Mouse (Mus musculus): Measurements from ENCODE around the gene Zc3h12d. TPM values are rescaled to one million over a fixed set of nuclear protein-coding genes. Genes with fewer than 3 reads are reported as not detected.

Zc3h12d gene
- polyA plus RNA-seq, 1 experiment, result not detected

- Histone ChIP-seq H3K27me3 (ENCODE audit: control insufficient read depth, insufficient read depth, insufficient read length) (peaks cover 3% of the 10 kb centered on the region), H3K79me3 (ENCODE audit: low read depth) (no peaks in the 10 kb centered on the region), H3K36me3 (ENCODE audit: control insufficient read depth, insufficient read depth) (no peaks in the 10 kb centered on the region), H3ac (ENCODE audit: control insufficient read depth, insufficient read length, low read depth) (no peak overlapping the region), H3K79me2 (ENCODE audit: control insufficient read depth, insufficient read depth) (no peaks in the 10 kb centered on the region), H3K4me3 (ENCODE audit: insufficient read depth, poor library complexity, severe bottlenecking) (no peak overlapping the region)
- TF ChIP-seq FOSL1 (IDR thresholded peaks at IDR 0.05; ENCODE audit: insufficient read depth, low read length, poor library complexity, severe bottlenecking) (no peak), MYOG (IDR thresholded peaks at IDR 0.05; ENCODE audit: control insufficient read depth, extremely low read depth, insufficient read length) (no peak), USF1 (IDR thresholded peaks at IDR 0.05; ENCODE audit: low read depth) (no peak), CEBPB (IDR thresholded peaks at IDR 0.05; ENCODE audit: low read depth) (no peak), MAX (IDR thresholded peaks at IDR 0.05) (no peak), CTCF (IDR thresholded peaks at IDR 0.05; ENCODE audit: control insufficient read depth, insufficient read depth, insufficient read length) (no peak), MYOD1 (IDR thresholded peaks at IDR 0.05; ENCODE audit: control insufficient read depth, insufficient read length, low read depth) (no peak)
Measured at GRCm38 (mm10) chr10:7845136-7845535, 12.9 kb downstream of the Zc3h12d start.

GRCm38 (mm10) chr10:7845991-7846390, 13.7 kb downstream of the Zc3h12d start:
- H3K79me2 ChIP-seq (ENCODE audit: control insufficient read depth, insufficient read depth), result no peaks in the 10 kb centered on the region
- TF ChIP-seq USF1 (IDR thresholded peaks at IDR 0.05; ENCODE audit: low read depth), result no peak
- TF ChIP-seq CEBPB (IDR thresholded peaks at IDR 0.05; ENCODE audit: low read depth), result no peak
- TF ChIP-seq MAX (IDR thresholded peaks at IDR 0.05), result no peak
- TF ChIP-seq MYOG (IDR thresholded peaks at IDR 0.05; ENCODE audit: control insufficient read depth, extremely low read depth, insufficient read length), result no peak
- no peak for TF ChIP-seq FOSL1 (IDR thresholded peaks at IDR 0.05; ENCODE audit: insufficient read depth, low read length, poor library complexity, severe bottlenecking)
- TF ChIP-seq CTCF (IDR thresholded peaks at IDR 0.05; ENCODE audit: control insufficient read depth, insufficient read depth, insufficient read length), result no peak
- TF ChIP-seq MYOD1 (IDR thresholded peaks at IDR 0.05; ENCODE audit: control insufficient read depth, insufficient read length, low read depth), result no peak
- H3ac ChIP-seq (ENCODE audit: control insufficient read depth, insufficient read length, low read depth), result no peak overlapping the region
- H3K79me3 ChIP-seq (ENCODE audit: low read depth), result no peaks in the 10 kb centered on the region
- peaks cover 3% of the 10 kb centered on the region for H3K27me3 ChIP-seq (ENCODE audit: control insufficient read depth, insufficient read depth, insufficient read length)
- no peaks in the 10 kb centered on the region for H3K36me3 ChIP-seq (ENCODE audit: control insufficient read depth, insufficient read depth)
- H3K4me3 ChIP-seq (ENCODE audit: insufficient read depth, poor library complexity, severe bottlenecking), result no peak overlapping the region

- no peak for TF ChIP-seq MYOD1 (IDR thresholded peaks at IDR 0.05; ENCODE audit: control insufficient read depth, insufficient read length, low read depth)
- TF ChIP-seq CEBPB (IDR thresholded peaks at IDR 0.05; ENCODE audit: low read depth), result no peak
- no peak for TF ChIP-seq MYOG (IDR thresholded peaks at IDR 0.05; ENCODE audit: control insufficient read depth, extremely low read depth, insufficient read length)
- no peak for TF ChIP-seq FOSL1 (IDR thresholded peaks at IDR 0.05; ENCODE audit: insufficient read depth, low read length, poor library complexity, severe bottlenecking)
- no peak for TF ChIP-seq USF1 (IDR thresholded peaks at IDR 0.05; ENCODE audit: low read depth)
- TF ChIP-seq CTCF (IDR thresholded peaks at IDR 0.05; ENCODE audit: control insufficient read depth, insufficient read depth, insufficient read length), result no peak
- no peak overlapping the region for H3K4me3 ChIP-seq (ENCODE audit: insufficient read depth, poor library complexity, severe bottlenecking)
- H3ac ChIP-seq (ENCODE audit: control insufficient read depth, insufficient read length, low read depth), result no peak overlapping the region
- no peaks in the 10 kb centered on the region for H3K79me2 ChIP-seq (ENCODE audit: control insufficient read depth, insufficient read depth)
- no peaks in the 10 kb centered on the region for H3K79me3 ChIP-seq (ENCODE audit: low read depth)
- H3K27me3 ChIP-seq (ENCODE audit: control insufficient read depth, insufficient read depth, insufficient read length), result peaks cover 3% of the 10 kb centered on the region
- H3K36me3 ChIP-seq (ENCODE audit: control insufficient read depth, insufficient read depth), result no peaks in the 10 kb centered on the region
Measured at GRCm38 (mm10) chr10:7847166-7847605, 14.9 kb downstream of the Zc3h12d start.

- Histone ChIP-seq H3K79me3 (ENCODE audit: low read depth) (no peaks in the 10 kb centered on the region), H3K36me3 (ENCODE audit: control insufficient read depth, insufficient read depth) (no peaks in the 10 kb centered on the region), H3K4me3 (ENCODE audit: insufficient read depth, poor library complexity, severe bottlenecking) (no peak overlapping the region), H3K79me2 (ENCODE audit: control insufficient read depth, insufficient read depth) (no peaks in the 10 kb centered on the region), H3K27me3 (ENCODE audit: control insufficient read depth, insufficient read depth, insufficient read length) (peaks cover 3% of the 10 kb centered on the region), H3ac (ENCODE audit: control insufficient read depth, insufficient read length, low read depth) (no peak overlapping the region)
- TF ChIP-seq MYOD1 (IDR thresholded peaks at IDR 0.05; ENCODE audit: control insufficient read depth, insufficient read length, low read depth), result no peak
- TF ChIP-seq USF1 (IDR thresholded peaks at IDR 0.05; ENCODE audit: low read depth), result no peak
- no peak for TF ChIP-seq CEBPB (IDR thresholded peaks at IDR 0.05; ENCODE audit: low read depth)
- TF ChIP-seq MYOG (IDR thresholded peaks at IDR 0.05; ENCODE audit: control insufficient read depth, extremely low read depth, insufficient read length), result no peak
- TF ChIP-seq FOSL1 (IDR thresholded peaks at IDR 0.05; ENCODE audit: insufficient read depth, low read length, poor library complexity, severe bottlenecking), result no peak
- no peak for TF ChIP-seq MAX (IDR thresholded peaks at IDR 0.05)
- no peak for TF ChIP-seq CTCF (IDR thresholded peaks at IDR 0.05; ENCODE audit: control insufficient read depth, insufficient read depth, insufficient read length)
Measured at GRCm38 (mm10) chr10:7851891-7852290, 19.6 kb downstream of the Zc3h12d start.

GRCm38 (mm10) chr10:7860494-7860893, 28.2 kb downstream of the Zc3h12d start:
- Histone ChIP-seq H3ac (ENCODE audit: control insufficient read depth, insufficient read length, low read depth) (no peak overlapping the region), H3K36me3 (ENCODE audit: control insufficient read depth, insufficient read depth) (no peaks in the 10 kb centered on the region), H3K27me3 (ENCODE audit: control insufficient read depth, insufficient read depth, insufficient read length) (no peaks in the 10 kb centered on the region), H3K79me3 (ENCODE audit: low read depth) (no peaks in the 10 kb centered on the region), H3K79me2 (ENCODE audit: control insufficient read depth, insufficient read depth) (no peaks in the 10 kb centered on the region), H3K4me3 (ENCODE audit: insufficient read depth, poor library complexity, severe bottlenecking) (no peak overlapping the region)
- TF ChIP-seq MAX (IDR thresholded peaks at IDR 0.05) (no peak), CTCF (IDR thresholded peaks at IDR 0.05; ENCODE audit: control insufficient read depth, insufficient read depth, insufficient read length) (no peak), USF1 (IDR thresholded peaks at IDR 0.05; ENCODE audit: low read depth) (no peak), CEBPB (IDR thresholded peaks at IDR 0.05; ENCODE audit: low read depth) (no peak), MYOD1 (IDR thresholded peaks at IDR 0.05; ENCODE audit: control insufficient read depth, insufficient read length, low read depth) (no peak), FOSL1 (IDR thresholded peaks at IDR 0.05; ENCODE audit: insufficient read depth, low read length, poor library complexity, severe bottlenecking) (no peak), MYOG (IDR thresholded peaks at IDR 0.05; ENCODE audit: control insufficient read depth, extremely low read depth, insufficient read length) (no peak)

All from C2C12 (cell line).